Mouse (Mus musculus) adrenal gland, postnatal 14 days (tissue): ENCODE data around the gene Timm10. TPM values are rescaled to one million over a fixed set of nuclear protein-coding genes. Genes with fewer than 3 reads are reported as not detected.

Source experiments
- DNase-seq: peaks from one replicate; pipeline ENCODE4 v3.0.0; 2021; ENCODE audit warnings: mixed read lengths
- total RNA-seq: library from RNA; stranded (reverse); gene quantifications from 2 replicates; pipeline ENCODE4 v1.2.3, GENCODE M21; 2021

The Timm10 gene
- total RNA-seq, 1 experiment from 2014 or later: 54.2 TPM

DNA sequence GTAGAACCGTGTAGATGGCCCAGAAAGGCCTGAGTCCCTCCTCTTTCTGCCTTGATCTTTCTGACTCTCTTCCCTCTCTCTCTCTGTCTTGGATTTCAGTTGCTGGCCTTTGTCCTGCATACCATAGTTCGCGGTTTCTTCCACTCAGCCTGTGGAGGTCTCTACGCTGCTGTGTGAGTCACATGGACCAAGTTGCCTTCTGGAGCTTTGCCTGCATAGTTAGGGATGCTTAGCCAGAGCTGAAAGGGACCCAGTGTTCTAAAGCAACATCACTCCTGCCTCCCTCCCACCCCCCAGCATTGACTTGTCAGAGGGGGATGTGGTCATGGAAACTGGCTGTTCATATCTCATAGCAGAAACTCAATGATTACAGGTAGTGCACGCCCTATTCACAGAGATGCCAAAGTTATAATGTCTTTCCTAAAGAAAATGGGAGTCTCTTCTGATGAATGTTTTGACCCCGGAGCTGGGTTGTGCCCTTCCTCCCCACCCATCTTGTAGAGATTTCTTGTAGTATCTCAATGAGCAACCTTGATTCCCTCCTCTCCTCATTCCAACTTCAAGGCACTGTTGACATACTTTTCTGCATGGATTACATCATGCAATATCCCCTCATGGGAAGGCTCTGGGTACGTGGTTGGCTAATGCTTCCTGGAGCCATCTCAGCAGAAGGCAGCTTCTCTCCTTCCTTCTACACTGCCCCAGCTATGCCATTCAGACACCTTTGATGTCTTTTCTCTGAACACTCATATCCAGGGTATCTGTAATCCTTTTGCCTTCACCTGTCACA is 33.4 kb downstream of the Timm10 start:
- no peak for DNase-seq

DNA sequence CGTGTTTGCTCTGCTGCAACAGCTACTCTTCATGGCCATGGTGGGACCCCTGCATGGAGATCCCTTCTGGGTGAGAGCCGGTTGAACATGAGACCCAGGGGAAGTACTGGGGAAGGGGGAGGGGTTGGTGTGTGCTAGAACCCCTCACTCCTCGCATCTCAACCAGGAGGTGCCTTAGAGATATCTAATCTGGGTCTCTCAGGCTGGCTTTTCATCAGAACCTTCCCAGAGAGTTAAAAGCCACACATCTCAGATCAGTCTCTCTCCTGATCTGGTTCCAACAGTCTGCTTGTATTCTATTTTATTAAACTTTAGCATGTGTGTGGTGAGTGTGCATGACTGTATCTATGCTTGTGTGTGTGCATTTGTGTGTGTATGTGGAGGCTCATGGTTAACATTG is 34.6 kb downstream of the Timm10 start:
- no peak for DNase-seq

DNA sequence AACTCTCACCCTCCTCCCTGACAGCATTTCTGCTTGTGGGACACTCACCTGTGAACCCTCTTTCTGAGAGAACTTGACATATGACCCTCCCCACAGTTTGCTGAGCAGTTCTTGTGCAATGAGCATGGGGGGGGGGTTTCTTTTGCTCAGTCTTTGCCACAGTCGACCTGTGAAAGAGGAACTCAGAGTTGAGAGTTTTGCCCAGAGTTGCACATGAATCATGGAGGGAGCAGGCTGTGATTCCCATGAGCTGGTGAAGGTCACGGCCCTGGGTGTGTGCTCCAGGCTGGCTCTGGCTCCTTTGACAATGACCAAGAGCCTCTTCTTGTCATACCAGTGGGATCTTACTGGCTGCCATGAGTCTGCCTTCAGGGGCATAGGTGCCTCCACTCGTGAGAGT is 35.4 kb downstream of the Timm10 start:
- peak; percentile 70 for DNase-seq

- DNase-seq: peak; percentile 72
Observed at GRCm38 (mm10) chr2:84865616-84866571, 39.1 kb downstream of the Timm10 start.

GRCm38 (mm10) chr2:84868521-84868943 is 41.7 kb downstream of the Timm10 start:
- peak; percentile 84 for DNase-seq

- no peak for DNase-seq
Observed at GRCm38 (mm10) chr2:84868977-84869376, 42.2 kb downstream of the Timm10 start.

DNA sequence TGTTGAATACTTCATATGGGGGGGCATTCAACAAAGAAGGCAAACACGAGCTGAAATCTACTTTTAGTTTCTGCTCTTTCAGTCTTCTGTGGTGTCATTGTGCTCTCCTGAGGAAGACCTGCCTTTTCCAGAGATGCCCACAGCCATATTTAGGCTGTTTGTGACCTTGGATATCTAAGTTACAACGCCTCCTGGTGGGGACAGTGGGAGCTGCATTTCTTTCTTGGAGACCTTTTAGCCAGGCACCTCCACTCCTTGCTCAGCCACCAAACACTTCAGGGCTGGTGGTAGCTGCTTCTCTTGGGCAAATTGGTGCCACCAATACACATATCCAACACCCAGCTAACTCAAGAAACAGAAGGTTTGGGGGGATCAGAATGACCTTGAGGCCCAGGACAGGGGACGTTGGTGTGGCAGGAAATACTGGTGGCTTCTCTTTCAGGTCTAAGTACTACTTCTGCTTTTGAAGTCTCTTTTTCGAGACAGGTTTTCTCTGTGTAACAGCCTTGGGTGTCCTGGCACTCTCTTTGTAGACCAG is 43.9 kb downstream of the Timm10 start:
- peak; percentile 38 for DNase-seq

GRCm38 (mm10) chr2:84872105-84872716 is 45.4 kb downstream of the Timm10 start:
- peak; percentile 80 for DNase-seq

DNA sequence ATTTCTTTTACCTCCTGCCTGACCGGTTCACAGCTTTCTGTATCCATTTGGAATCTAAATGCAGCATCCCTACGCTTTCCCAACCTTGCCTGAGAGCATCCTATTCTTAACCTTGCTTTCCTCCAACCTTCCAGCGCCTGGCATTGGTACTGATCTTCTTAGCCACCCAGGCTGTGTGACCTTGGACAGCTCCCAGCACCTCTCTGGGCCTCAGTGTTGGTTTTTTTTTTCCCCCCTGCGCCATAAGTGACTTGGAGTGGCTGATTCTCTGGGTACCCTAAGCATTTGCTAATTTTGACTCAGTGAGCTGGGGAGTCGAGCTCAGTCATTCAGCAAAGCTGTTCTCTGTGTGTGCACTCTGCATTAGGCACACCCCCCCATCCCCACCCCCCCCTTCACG is 49.0 kb downstream of the Timm10 start:
- DNase-seq: no peak

Other genes with a start within 250 kb of the Timm10 start
- 133 and 134 TPM in 2 replicates for gene Ctnnd1, start 176.2 kb upstream of the Timm10 start, total RNA-seq
- gene Btbd18, start 167.9 kb upstream of the Timm10 start, total RNA-seq: not detected in 2 replicates
- 44.8 and 47.8 TPM in 2 replicates for gene Selenoh, start 156.2 kb upstream of the Timm10 start, total RNA-seq
- not detected in 2 replicates for gene Gm28635, start 149.0 kb upstream of the Timm10 start, total RNA-seq
- gene Med19, start 148.6 kb upstream of the Timm10 start, total RNA-seq: 20.9 and 21.4 TPM in 2 replicates
- gene Tmx2, start 147.9 kb upstream of the Timm10 start, total RNA-seq: 102 and 103 TPM in 2 replicates
- gene Zdhhc5, start 111.8 kb upstream of the Timm10 start, total RNA-seq: 52.8 and 58.1 TPM in 2 replicates
- 14.5 and 15.7 TPM in 2 replicates for gene Clp1, start 99.6 kb upstream of the Timm10 start, total RNA-seq
- gene Ypel4, start 92.9 kb upstream of the Timm10 start, total RNA-seq: 6.5 and 8.6 TPM in 2 replicates
- gene Gm19426, start 83.3 kb upstream of the Timm10 start, total RNA-seq: 5.2 and 5.3 TPM in 2 replicates
- 73.1 and 93.2 TPM in 2 replicates for gene Serping1, start 51.6 kb upstream of the Timm10 start, total RNA-seq
- 45.6 and 48.7 TPM in 2 replicates for gene Ube2l6, start 28.2 kb upstream of the Timm10 start, total RNA-seq
- not detected in 2 replicates for gene Smtnl1, start 4.3 kb upstream of the Timm10 start, total RNA-seq
- 5.2 and 9.3 TPM in 2 replicates for gene Slc43a1, start 11.9 kb downstream of the Timm10 start, total RNA-seq
- 1.6 and 2.6 TPM in 2 replicates for gene Rtn4rl2, start 59.7 kb downstream of the Timm10 start, total RNA-seq
- 62.5 and 91.7 TPM in 2 replicates for gene Slc43a3, start 109.6 kb downstream of the Timm10 start, total RNA-seq
- 6.3 TPM in 1 of 2 replicates, not detected in the other for gene Prg2, start 153.5 kb downstream of the Timm10 start, total RNA-seq
- gene Prg3, start 161.2 kb downstream of the Timm10 start, total RNA-seq: not detected in 2 replicates
- gene Ssrp1, start 210.2 kb downstream of the Timm10 start, total RNA-seq: 115 and 123 TPM in 2 replicates
- gene P2rx3, start 210.5 kb downstream of the Timm10 start, total RNA-seq: 0.59 and 0.60 TPM in 2 replicates
- 111 and 120 TPM in 2 replicates for gene Tnks1bp1, start 221.0 kb downstream of the Timm10 start, total RNA-seq